In genomic region chr2:35291856-35292255, GRCm38 (mm10) we compare ENCODE assay signal across 8 mouse cellular contexts. TPM values are rescaled to one million over a fixed set of nuclear protein-coding genes. Genes with fewer than 3 reads are reported as not detected.
DNase-seq lines count a peak whose midpoint lies in the region; ATAC-seq and TF ChIP-seq lines count a peak whose summit lies in the region.

No protein-coding gene starts in this region.

- no peak overlapping the region for H3K27ac ChIP-seq in layer of hippocampus, adult 2 months

- ATAC-seq in erythroblast, adult 5-6 weeks (replicated peaks; ENCODE audit: low FRiP score, poor library complexity, severe bottlenecking) = peak; percentile 55

- peak; percentile 91 for TF ChIP-seq CTCF in layer of hippocampus, adult 2 months (conservative IDR thresholded peaks at IDR 0.05)

- DNase-seq in adrenal gland, postnatal 14 days = peak; percentile 64
- DNase-seq in adrenal gland, postnatal 25 days = no peak
- peak in 1 of 2 experiments; percentile 49 for DNase-seq in layer of hippocampus, adult 2 months (ENCODE audit: low spot score in 2 of 2)
- DNase-seq in layer of hippocampus, adult 9-11 months = no peak
- peak; percentile 32 for DNase-seq in T-cell, adult 2 months (ENCODE audit: low spot score)
- peak; percentile 79 for DNase-seq in lung, postnatal 36 days
- DNase-seq in thymus, postnatal 4 days = peak; percentile 77

- H3K4me3 ChIP-seq in layer of hippocampus, adult 2 months = no peak overlapping the region

RNA-seq across cellular contexts. Expression of gene Gsn, which starts 35.7 kb away (rescaled TPM):
- total RNA-seq in adrenal gland, postnatal 14 days (2021) = 179 and 208 TPM in 2 replicates
- total RNA-seq in adrenal gland, postnatal 25 days (2021) = 181 and 185 TPM in 2 replicates
- 10 to 100 TPM; 46.5 to 49.1 TPM for total RNA-seq in layer of hippocampus, adult 2 months (2021)
- 15.0 and 16.7 TPM in 2 replicates for total RNA-seq in erythroblast, adult 5-6 weeks (2015; ENCODE audit: low replicate concordance)
- 19.7 and 23.1 TPM in 2 replicates for total RNA-seq in erythroblast, adult 5-6 weeks (2017; ENCODE audit: low replicate concordance)

RNA-seq across cellular contexts. Expression of gene Stom, which starts 44.9 kb away (rescaled TPM):
- total RNA-seq in adrenal gland, postnatal 14 days (2021) = 76.9 and 78.7 TPM in 2 replicates
- total RNA-seq in adrenal gland, postnatal 25 days (2021) = 42.9 and 45.4 TPM in 2 replicates
- total RNA-seq in layer of hippocampus, adult 2 months (2021) = 1 to 10 TPM; 6.0 to 7.9 TPM
- 374 and 432 TPM in 2 replicates for total RNA-seq in erythroblast, adult 5-6 weeks (2015; ENCODE audit: low replicate concordance)
- total RNA-seq in erythroblast, adult 5-6 weeks (2017; ENCODE audit: low replicate concordance) = 642 and 716 TPM in 2 replicates

Comparison
In these comparisons a context has a peak if more than half of its experiments do, and no peak if none do; other contexts are left out.
1. DNase-seq: peak in adrenal gland, postnatal 14 days (single experiment), T-cell, adult 2 months (single experiment), lung, postnatal 36 days (single experiment) and thymus, postnatal 4 days (single experiment); none in adrenal gland, postnatal 25 days (single experiment) and layer of hippocampus, adult 9-11 months (single experiment).